Mouse (Mus musculus) cerebellum, adult 2 months (tissue): ENCODE results near the gene Trim14. TPM values are rescaled to one million over a fixed set of nuclear protein-coding genes. Genes with fewer than 3 reads are reported as not detected.

Source experiments
- DNase-seq, 2 experiments: peaks; one replicate each; pipeline ENCODE4 v3.0.0; 2021
- H3K27ac ChIP-seq: fragments of 200-500 bp; 2 replicates; pipeline ENCODE4 v1.5.1; 2012; ENCODE audit warnings: low read length, control low read depth, inconsistent platforms; ENCODE audit not compliant: insufficient read depth
- H3K27me3 ChIP-seq: fragments of 200-500 bp; 2 replicates; pipeline ENCODE4 v1.6.1; 2012; ENCODE audit warnings: inconsistent platforms, mild to moderate bottlenecking, low read length, moderate library complexity; ENCODE audit not compliant: control insufficient read depth, insufficient read depth
- H3K4me1 ChIP-seq: fragments of 200-500 bp; 2 replicates; pipeline ENCODE4 v1.6.1; 2011; ENCODE audit warnings: low read length; ENCODE audit not compliant: control insufficient read depth, insufficient read depth
- H3K4me3 ChIP-seq: fragments of 200-500 bp; replicated peaks from 2 replicates; pipeline ENCODE3; 2011; ENCODE audit warnings: mild to moderate bottlenecking, low read depth, low read length, control low read depth; ENCODE audit not compliant: insufficient read depth
- CTCF ChIP-seq: fragments of 200-500 bp; IDR thresholded peaks from 2 replicates; pipeline ENCODE4 v1.5.1; 2011; ENCODE audit warnings: low read depth, mild to moderate bottlenecking, control low read depth, low read length, moderate library complexity, borderline replicate concordance; ENCODE audit not compliant: insufficient read depth
- POLR2A ChIP-seq: fragments of 200-500 bp; IDR thresholded peaks from 2 replicates; pipeline ENCODE4 v1.6.1; 2011; ENCODE audit warnings: low read length, control low read depth, borderline replicate concordance; ENCODE audit not compliant: insufficient read depth
- WGBS: fragments of 180-500 bp; shearing (Covaris S2); methylation state at CpG from one replicate; pipeline ENCODE4 v1.1.7; 2018; 5-methylcytosine and 5-hydroxymethylcytosine counted together
- polyA plus RNA-seq: library from polyadenylated mRNA; depleted of rRNA; stranded (reverse); fragments of >200 nt; gene quantifications from 2 replicates; pipeline ENCODE4 v1.2.3, GENCODE M21; 2012

Trim14 gene
- polyA plus RNA-seq, 1 experiment: 0.69 TPM

GRCm38 (mm10) chr4:46454097-46454864 is 81.7 kb downstream of the Trim14 start:
- peaks cover 4% of the 10 kb centered on the region; the same call in 1 of the 2 replicates for H3K4me1 ChIP-seq
- H3K4me3 ChIP-seq: no peak overlapping the region
- no peak for DNase-seq
- no peak for TF ChIP-seq CTCF
- TF ChIP-seq POLR2A: no peak
- H3K27ac ChIP-seq: no peak overlapping the region
- no peaks in the 10 kb centered on the region for H3K27me3 ChIP-seq
- WGBS: 63% methylated on average over 5 of the region's 5 CpGs

GRCm38 (mm10) chr4:46452855-46453719 is 82.9 kb downstream of the Trim14 start:
- Histone ChIP-seq H3K4me1 (peaks cover 14% of the 10 kb centered on the region; the same call in 1 of the 2 replicates), H3K27me3 (no peaks in the 10 kb centered on the region), H3K27ac (no peak overlapping the region), H3K4me3 (peak overlapping the region; percentile 73)
- no peak for DNase-seq
- 65% methylated on average over 13 of the region's 13 CpGs for WGBS
- no peak for TF ChIP-seq POLR2A
- TF ChIP-seq CTCF: no peak

- DNase-seq: peak; percentile 56 to 64
- peak overlapping the region; percentile 97 for H3K27ac ChIP-seq
- no peak for TF ChIP-seq CTCF
- TF ChIP-seq POLR2A: no peak
- H3K4me3 ChIP-seq: peak overlapping the region; percentile 73
- 1% methylated on average over 19 of the region's 19 CpGs for WGBS
- peaks cover 15% of the 10 kb centered on the region for H3K4me1 ChIP-seq
- H3K27me3 ChIP-seq: no peaks in the 10 kb centered on the region
Observed at GRCm38 (mm10) chr4:46452481-46452850, 83.5 kb downstream of the Trim14 start.

- peak overlapping the region; percentile 97 for H3K27ac ChIP-seq
- TF ChIP-seq CTCF: no peak
- TF ChIP-seq POLR2A: 0 out of 2 replicates have a peak, but pooled peaks have one; percentile 25
- H3K4me3 ChIP-seq: peak overlapping the region; percentile 73
Observed at GRCm38 (mm10) chr4:46451758-46452480, 84.0 kb downstream of the Trim14 start.

GRCm38 (mm10) chr4:46451240-46451757 is 84.6 kb downstream of the Trim14 start:
- TF ChIP-seq POLR2A (no peak), CTCF (no peak)
- H3K27me3 ChIP-seq: no peaks in the 10 kb centered on the region
- peak overlapping the region; percentile 73 for H3K4me3 ChIP-seq
- peaks cover 15% of the 10 kb centered on the region for H3K4me1 ChIP-seq
- H3K27ac ChIP-seq: peak overlapping the region; percentile 97
- peak; percentile 81 to 87 for DNase-seq
- WGBS: 1% methylated on average over 55 of the region's 70 CpGs

More at GRCm38 (mm10) chr4:46451758-46452480, 84.0 kb downstream of the Trim14 start:
- H3K4me1 ChIP-seq: peaks cover 15% of the 10 kb centered on the region
- peak; percentile 81 for DNase-seq
- H3K27me3 ChIP-seq: no peaks in the 10 kb centered on the region
- 1% methylated on average over 107 of the region's 111 CpGs for WGBS

- TF ChIP-seq POLR2A (0 out of 2 replicates have a peak, but pooled peaks have one; percentile 14), CTCF (peak; percentile 59)
- under 1% methylated on average over 66 of the region's 66 CpGs for WGBS
Observed at GRCm38 (mm10) chr4:46450519-46451131, 85.3 kb downstream of the Trim14 start, which contains the start of gene Anp32b. TSS of gene Anp32b (plus strand) at chr4:46450902.

GRCm38 (mm10) chr4:46450020-46450518 is 85.9 kb downstream of the Trim14 start:
- 0 out of 2 replicates have a peak overlapping the region, but pooled peaks have one; percentile 6 for H3K27ac ChIP-seq
- DNase-seq: no peak
- WGBS: 44% methylated on average over 7 of the region's 7 CpGs

More at GRCm38 (mm10) chr4:46450519-46451131, 85.3 kb downstream of the Trim14 start, which contains the start of gene Anp32b:
- peaks cover 19% of the 10 kb centered on the region for H3K4me1 ChIP-seq
- H3K4me3 ChIP-seq: peak within 1 kb of the TSS; percentile 73
- peak within 1 kb of the TSS; percentile 97 for H3K27ac ChIP-seq
- H3K27me3 ChIP-seq: no peaks in the 10 kb centered on the region
- DNase-seq: peak; percentile 92 to 95

More at GRCm38 (mm10) chr4:46450020-46450518, 85.9 kb downstream of the Trim14 start:
- no peaks in the 10 kb centered on the region for H3K27me3 ChIP-seq
- H3K4me3 ChIP-seq: peak overlapping the region; percentile 30
- no peak for TF ChIP-seq POLR2A
- no peak for TF ChIP-seq CTCF
- H3K4me1 ChIP-seq: peaks cover 25% of the 10 kb centered on the region
